ENCODE assay signal across 26 mouse cellular contexts in genomic region chr16:87974076-87974443, GRCm38 (mm10).
DNase-seq lines count a peak whose midpoint lies in the region; ATAC-seq and TF ChIP-seq lines count a peak whose summit lies in the region.
"Had no signal": no experiment of that assay in that cellular context is flagged by ENCODE, and none has a peak within 500 bp of the region (broad histone marks: within the 10 kb centered on the region; RNA-seq: fewer than 3 reads in every experiment).

No protein-coding gene starts in this region.

- peak; percentile 52 for ATAC-seq in forebrain, embryonic 12.5 days (ENCODE audit: low FRiP score)
- ATAC-seq in midbrain, embryonic 11.5 days (ENCODE audit: low FRiP score), result no peak
- no peak for ATAC-seq in midbrain, postnatal 0 days (ENCODE audit: low FRiP score)
- ATAC-seq in forebrain, embryonic 16.5 days, result no peak; the same call in 1 of the 2 replicates
- ATAC-seq in lung, postnatal 0 days, result no peak
- ATAC-seq: hindbrain, embryonic 16.5 days; inflammation-experienced regulatory T-cells, adult 6 months; intestine, embryonic 16.5 days; Patski had no signal

- DNase-seq in forebrain, embryonic 10.5 days (ENCODE audit: extremely low spot score, low spot score), result no peak
- peak; percentile 35 for DNase-seq in midbrain, embryonic 11.5 days (ENCODE audit: low spot score, missing footprints)
- no peak for DNase-seq in midbrain, postnatal 0 days (ENCODE audit: low spot score)
- DNase-seq in lung, postnatal 0 days (ENCODE audit: low spot score), result no peak
- DNase-seq: adrenal gland, postnatal 10 days; adrenal gland, postnatal 36 days; B cell, adult 2 months; cerebellum, adult 18-20 months; cerebellum, adult 9-10 months; cerebellum, postnatal 14 days; gastrocnemius, postnatal 25 days; heart, adult 18-20 months; heart, postnatal 10 days; heart, postnatal 36 days; kidney, adult 18-20 months had no signal

- H3K4me2 ChIP-seq in forebrain, embryonic 12.5 days, result no peak overlapping the region
- H3K4me2 ChIP-seq in midbrain, embryonic 11.5 days, result no peak overlapping the region
- H3K4me2 ChIP-seq in midbrain, postnatal 0 days (ENCODE audit: low read depth, low read length, poor library complexity, severe bottlenecking), result no peak overlapping the region
- no peak overlapping the region for H3K4me2 ChIP-seq in forebrain, embryonic 16.5 days (ENCODE audit: low read length)
- no peak overlapping the region for H3K4me2 ChIP-seq in lung, postnatal 0 days (replicated peaks; ENCODE audit: low read depth, low read length)
- H3K4me2 ChIP-seq: heart, embryonic 12.5 days; heart, embryonic 15.5 days had no signal

- no peak for TF ChIP-seq EP300 in lung, postnatal 0 days (IDR thresholded peaks at IDR 0.05)

- no peaks in the 10 kb centered on the region for H3K36me3 ChIP-seq in forebrain, embryonic 12.5 days (replicated peaks)
- no peaks in the 10 kb centered on the region for H3K36me3 ChIP-seq in forebrain, embryonic 10.5 days (replicated peaks)
- H3K36me3 ChIP-seq in midbrain, embryonic 11.5 days (ENCODE audit: control insufficient read depth, insufficient read depth, low read length), result no peaks in the 10 kb centered on the region
- no peaks in the 10 kb centered on the region for H3K36me3 ChIP-seq in midbrain, postnatal 0 days (ENCODE audit: insufficient read depth, low read length)
- H3K36me3 ChIP-seq in forebrain, embryonic 16.5 days (ENCODE audit: control insufficient read depth, insufficient read depth), result no peaks in the 10 kb centered on the region
- H3K36me3 ChIP-seq in lung, postnatal 0 days (ENCODE audit: insufficient read depth, low read length), result no peaks in the 10 kb centered on the region
- H3K36me3 ChIP-seq: G1E; heart, embryonic 12.5 days; heart, embryonic 15.5 days; hindbrain, embryonic 10.5 days had no signal

- no peaks in the 10 kb centered on the region for H3K9me3 ChIP-seq in forebrain, embryonic 12.5 days
- no peaks in the 10 kb centered on the region for H3K9me3 ChIP-seq in forebrain, embryonic 10.5 days
- H3K9me3 ChIP-seq in midbrain, embryonic 11.5 days (ENCODE audit: control insufficient read depth, low read length), result no peaks in the 10 kb centered on the region
- H3K9me3 ChIP-seq in midbrain, postnatal 0 days (ENCODE audit: low read length), result no peaks in the 10 kb centered on the region
- H3K9me3 ChIP-seq in forebrain, embryonic 16.5 days (ENCODE audit: control insufficient read depth, low read length), result 0 out of 2 replicates have a peak, but pooled peaks cover 2% of the 10 kb centered on the region
- H3K9me3 ChIP-seq in lung, postnatal 0 days (ENCODE audit: low read length), result no peaks in the 10 kb centered on the region
- H3K9me3 ChIP-seq: heart, embryonic 12.5 days; heart, embryonic 15.5 days; hindbrain, embryonic 10.5 days had no signal

- no peak overlapping the region for H3K4me3 ChIP-seq in forebrain, embryonic 12.5 days (replicated peaks)
- H3K4me3 ChIP-seq in forebrain, embryonic 10.5 days, result no peak overlapping the region
- no peak overlapping the region for H3K4me3 ChIP-seq in midbrain, embryonic 11.5 days (ENCODE audit: low read depth, low read length)
- H3K4me3 ChIP-seq in midbrain, postnatal 0 days (ENCODE audit: low read depth, low read length), result no peak overlapping the region
- no peak overlapping the region for H3K4me3 ChIP-seq in forebrain, embryonic 16.5 days (replicated peaks; ENCODE audit: low read length)
- H3K4me3 ChIP-seq in lung, postnatal 0 days (ENCODE audit: low read depth, low read length), result no peak overlapping the region
- H3K4me3 ChIP-seq: heart, embryonic 12.5 days; heart, embryonic 15.5 days; hindbrain, embryonic 10.5 days had no signal

- no peak for TF ChIP-seq CTCF in midbrain, postnatal 0 days (IDR thresholded peaks at IDR 0.05)
- no peak for TF ChIP-seq CTCF in lung, postnatal 0 days (IDR thresholded peaks at IDR 0.05)

- no peaks in the 10 kb centered on the region for H3K27me3 ChIP-seq in forebrain, embryonic 12.5 days
- no peaks in the 10 kb centered on the region for H3K27me3 ChIP-seq in forebrain, embryonic 10.5 days (ENCODE audit: poor library complexity, severe bottlenecking)
- no peaks in the 10 kb centered on the region for H3K27me3 ChIP-seq in midbrain, embryonic 11.5 days (ENCODE audit: control insufficient read depth, insufficient read depth, low read length)
- H3K27me3 ChIP-seq in midbrain, postnatal 0 days (ENCODE audit: insufficient read depth, low read length), result no peaks in the 10 kb centered on the region
- no peaks in the 10 kb centered on the region for H3K27me3 ChIP-seq in forebrain, embryonic 16.5 days (replicated peaks; ENCODE audit: control insufficient read depth, insufficient read depth, low read length)
- H3K27me3 ChIP-seq in lung, postnatal 0 days (replicated peaks; ENCODE audit: insufficient read depth, low read length), result no peaks in the 10 kb centered on the region
- H3K27me3 ChIP-seq: CH12.LX; heart, embryonic 12.5 days; heart, embryonic 15.5 days; Patski had no signal

- no peak overlapping the region for H3K27ac ChIP-seq in forebrain, embryonic 12.5 days
- no peak overlapping the region for H3K27ac ChIP-seq in forebrain, embryonic 10.5 days
- H3K27ac ChIP-seq in midbrain, embryonic 11.5 days (ENCODE audit: low read depth, low read length), result no peak overlapping the region
- H3K27ac ChIP-seq in midbrain, postnatal 0 days (ENCODE audit: low read depth, low read length), result no peak overlapping the region
- H3K27ac ChIP-seq in forebrain, embryonic 16.5 days (ENCODE audit: low read length), result peak overlapping the region; percentile 50
- H3K27ac ChIP-seq in lung, postnatal 0 days (ENCODE audit: low read length), result no peak overlapping the region
- H3K27ac ChIP-seq: heart, embryonic 15.5 days; hindbrain, embryonic 10.5 days had no signal

- WGBS in forebrain, embryonic 12.5 days, result 31% methylated on average over 3 of the region's 3 CpGs
- WGBS in forebrain, embryonic 10.5 days, result 81% methylated on average over 3 of the region's 3 CpGs
- WGBS in midbrain, embryonic 11.5 days, result 81% methylated on average over 3 of the region's 3 CpGs
- 63% methylated on average over 3 of the region's 3 CpGs for WGBS in midbrain, postnatal 0 days
- WGBS in forebrain, embryonic 16.5 days, result 19% methylated on average over 3 of the region's 3 CpGs
- 73% methylated on average over 3 of the region's 3 CpGs for WGBS in lung, postnatal 0 days

- H3K4me1 ChIP-seq in forebrain, embryonic 12.5 days, result peaks cover 9% of the 10 kb centered on the region; the same call in 1 of the 2 replicates
- peaks cover 9% of the 10 kb centered on the region; the same call in 1 of the 2 replicates for H3K4me1 ChIP-seq in forebrain, embryonic 10.5 days
- no peaks in the 10 kb centered on the region for H3K4me1 ChIP-seq in midbrain, embryonic 11.5 days (ENCODE audit: control insufficient read depth, insufficient read depth, low read length)
- no peaks in the 10 kb centered on the region for H3K4me1 ChIP-seq in midbrain, postnatal 0 days (ENCODE audit: insufficient read depth, low read length)
- peaks cover 9% of the 10 kb centered on the region for H3K4me1 ChIP-seq in forebrain, embryonic 16.5 days (replicated peaks; ENCODE audit: control insufficient read depth, insufficient read depth, low read length)
- H3K4me1 ChIP-seq in lung, postnatal 0 days (ENCODE audit: insufficient read depth, low read depth, low read length), result no peaks in the 10 kb centered on the region
- H3K4me1 ChIP-seq: heart, embryonic 12.5 days; heart, embryonic 15.5 days; hindbrain, embryonic 10.5 days had no signal

- H3K9ac ChIP-seq in forebrain, embryonic 12.5 days, result no peak overlapping the region
- H3K9ac ChIP-seq in midbrain, embryonic 11.5 days (ENCODE audit: low read length), result no peak overlapping the region
- no peak overlapping the region for H3K9ac ChIP-seq in midbrain, postnatal 0 days (replicated peaks; ENCODE audit: low read length, poor library complexity, severe bottlenecking)
- no peak overlapping the region for H3K9ac ChIP-seq in forebrain, embryonic 16.5 days (replicated peaks; ENCODE audit: low read depth, low read length)
- no peak overlapping the region for H3K9ac ChIP-seq in lung, postnatal 0 days (replicated peaks; ENCODE audit: low read depth)
- H3K9ac ChIP-seq: heart, embryonic 12.5 days; heart, embryonic 15.5 days had no signal
